Mouse (Mus musculus) urinary bladder, adult 18-20 months (tissue): Measurements from ENCODE around the gene Rc3h1.
"Not testable (repeated sequence)": the region's sequence is repeated elsewhere in the genome, so short reads cannot be mapped to it uniquely, and the experiment has no call there.

ENCODE experiments used
- DNase-seq, 2 experiments: peaks; one replicate each; pipeline ENCODE4 v3.0.0; 2022; ENCODE audit warnings: low spot score in 2 of 2, mixed read lengths in 2 of 2

Rc3h1 gene

DNA sequence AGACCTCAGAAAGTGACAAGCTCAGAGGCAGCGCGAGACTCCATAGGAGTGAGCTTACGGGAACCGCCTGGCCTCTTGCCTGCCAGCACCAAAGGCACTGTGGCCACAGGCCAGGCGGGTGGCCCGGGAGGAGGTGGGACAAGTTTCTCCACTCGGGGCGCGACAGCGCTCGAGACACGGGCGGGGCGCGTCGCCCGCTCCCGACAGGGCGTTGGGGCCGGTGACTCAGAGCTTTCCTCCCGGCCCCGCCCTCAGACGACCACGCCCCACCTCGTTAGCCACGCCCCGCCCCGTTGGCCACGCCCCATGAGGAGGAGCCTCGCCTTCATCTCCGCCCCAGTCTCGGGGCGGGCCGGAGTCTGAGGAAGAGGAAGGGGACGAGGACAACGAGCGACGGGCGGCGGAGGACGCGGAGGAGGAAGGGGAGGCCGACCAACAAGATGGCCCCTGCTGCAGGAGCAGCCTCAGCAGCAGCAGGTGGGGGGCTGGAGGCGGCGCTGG lies at the start of gene Rc3h1:
Gene Rc3h1 (plus strand): TSS at position 362 of the 501 bp plus-strand sequence.
- peak; percentile 97 to 99 for DNase-seq

DNA sequence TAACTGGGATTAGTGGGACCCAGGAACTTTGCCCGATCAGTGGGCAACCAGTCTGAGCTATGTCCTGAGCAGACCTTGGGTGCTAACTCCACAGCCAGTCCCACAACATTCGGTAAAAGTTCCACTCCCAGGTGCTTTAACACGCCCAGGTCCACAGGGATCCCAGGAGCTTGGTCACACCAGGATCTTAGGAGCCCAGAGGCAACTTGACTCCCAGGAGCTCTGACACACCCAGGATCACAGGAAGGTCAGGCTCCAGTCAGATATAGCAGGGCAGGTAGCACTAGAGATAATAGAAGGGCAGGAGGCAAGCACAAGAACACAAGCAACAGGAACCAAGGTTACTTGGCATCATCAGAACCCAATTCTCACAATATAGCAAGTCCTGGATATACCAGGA lies 48.1 kb upstream of the Rc3h1 start:
- no peak for DNase-seq

DNA sequence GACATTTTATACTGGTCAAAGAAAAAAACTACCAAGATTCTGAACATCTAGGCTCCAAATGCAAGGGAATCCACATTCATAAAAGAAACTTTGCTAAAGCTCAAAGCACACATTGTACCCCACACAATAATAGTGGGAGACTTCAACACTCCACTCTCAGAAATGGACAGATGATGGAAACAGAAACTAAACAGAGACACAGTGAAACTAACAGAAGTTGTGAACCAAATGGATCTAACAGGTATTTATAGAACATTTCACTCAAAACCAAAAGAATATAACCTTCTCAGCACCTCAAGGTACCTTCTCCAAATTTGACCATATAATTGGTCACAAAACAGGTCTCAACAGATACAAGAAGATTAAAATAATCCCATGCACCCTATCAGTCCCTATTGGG lies 46.3 kb upstream of the Rc3h1 start:
- DNase-seq: not testable (repeated sequence)

DNA sequence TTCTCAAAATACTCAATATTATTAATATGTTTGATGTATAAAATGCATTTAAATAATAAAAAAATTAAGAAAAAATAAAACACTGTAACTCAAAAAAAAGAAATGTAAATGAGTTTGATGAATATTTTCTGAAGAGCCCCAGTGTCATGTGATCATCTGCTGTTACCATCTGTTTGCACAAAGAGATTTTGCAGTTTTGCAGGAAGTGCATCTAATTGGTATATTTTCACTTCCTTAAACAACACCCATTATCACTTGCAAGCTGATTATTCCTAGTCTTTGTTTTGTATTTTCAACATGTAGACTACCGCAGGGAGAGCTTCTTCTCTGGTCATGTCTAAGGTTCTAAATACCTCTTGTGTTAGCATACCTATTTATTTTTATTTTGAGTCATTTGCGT lies 45.1 kb upstream of the Rc3h1 start:
- DNase-seq: no peak

DNA sequence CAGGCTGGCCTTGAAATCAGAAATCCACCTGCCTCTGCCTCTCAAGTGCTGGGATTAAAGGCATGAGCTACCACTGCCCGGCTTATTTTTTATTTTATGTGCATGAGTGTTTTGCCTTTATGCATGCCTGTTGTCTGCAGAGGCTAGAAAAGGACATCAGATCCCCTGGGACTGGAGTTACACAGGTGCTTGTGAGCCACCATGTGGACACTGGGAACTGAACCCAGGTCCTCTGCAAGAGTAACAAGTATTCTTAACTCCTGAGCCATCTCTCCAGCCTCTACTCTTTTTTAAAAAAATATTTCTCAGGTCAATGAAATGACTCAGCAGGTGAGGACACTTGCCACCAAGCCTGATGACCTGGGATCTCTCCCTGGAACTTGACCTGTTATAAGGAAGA lies 44.6 kb upstream of the Rc3h1 start:
- no peak for DNase-seq

DNA sequence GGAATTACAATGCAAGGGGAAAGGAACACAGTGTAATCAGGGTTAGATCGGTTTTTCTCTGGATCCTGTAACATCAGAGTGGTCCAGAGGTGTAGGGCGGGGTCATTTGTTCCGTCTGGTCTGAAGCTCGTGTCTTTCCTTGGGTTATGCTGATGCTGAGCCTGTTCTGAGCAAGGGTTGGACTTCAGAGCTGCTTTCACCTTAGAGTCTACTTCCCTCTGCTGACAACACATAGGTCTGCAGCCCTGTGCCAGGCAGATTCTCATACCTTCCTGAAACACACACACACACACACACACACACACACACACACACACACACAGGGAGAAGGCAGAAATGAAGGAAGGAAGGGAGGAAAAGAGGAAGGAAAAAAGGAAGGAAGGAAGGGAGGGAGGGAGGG lies 43.2 kb upstream of the Rc3h1 start:
- no peak for DNase-seq

DNA sequence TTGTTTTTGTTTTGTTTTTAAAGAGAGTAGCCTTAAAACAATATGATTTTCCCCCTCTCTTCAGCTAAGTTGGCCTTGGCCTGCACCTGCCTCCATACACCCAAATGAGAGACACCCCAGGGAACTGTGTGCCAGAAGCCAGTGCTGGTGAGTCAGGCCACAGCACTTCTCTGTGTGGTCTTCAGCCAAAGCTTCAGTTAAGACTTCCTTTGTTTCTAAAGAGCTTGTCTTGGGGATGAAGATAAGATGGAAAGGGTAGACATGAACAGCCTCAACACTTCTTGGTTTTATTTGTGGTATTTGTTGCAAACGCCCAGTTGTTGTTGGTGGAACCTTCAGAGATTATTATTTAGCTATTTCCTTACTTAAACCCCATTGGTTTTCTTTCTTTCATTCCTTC lies 31.5 kb upstream of the Rc3h1 start:
- no peak for DNase-seq

DNA sequence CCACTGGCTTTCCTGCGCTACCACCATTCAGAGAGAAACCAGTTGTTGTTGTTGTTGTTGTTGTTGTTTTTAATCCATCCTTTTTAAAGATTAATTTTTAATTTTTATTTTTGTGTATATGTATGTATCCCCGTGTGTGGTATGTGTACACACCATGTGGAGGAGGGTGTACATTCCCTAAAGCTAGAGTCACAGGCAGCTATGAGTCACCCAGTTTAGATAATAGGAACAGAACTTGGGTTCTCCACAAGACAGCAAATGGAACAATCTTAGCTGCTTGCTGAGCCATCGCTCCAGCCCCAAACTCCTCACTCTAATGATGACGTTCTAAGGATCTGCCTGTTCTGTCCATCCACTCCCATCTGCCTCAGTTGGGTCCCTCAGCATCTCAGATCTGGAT lies 29.2 kb upstream of the Rc3h1 start:
- DNase-seq: no peak

DNA sequence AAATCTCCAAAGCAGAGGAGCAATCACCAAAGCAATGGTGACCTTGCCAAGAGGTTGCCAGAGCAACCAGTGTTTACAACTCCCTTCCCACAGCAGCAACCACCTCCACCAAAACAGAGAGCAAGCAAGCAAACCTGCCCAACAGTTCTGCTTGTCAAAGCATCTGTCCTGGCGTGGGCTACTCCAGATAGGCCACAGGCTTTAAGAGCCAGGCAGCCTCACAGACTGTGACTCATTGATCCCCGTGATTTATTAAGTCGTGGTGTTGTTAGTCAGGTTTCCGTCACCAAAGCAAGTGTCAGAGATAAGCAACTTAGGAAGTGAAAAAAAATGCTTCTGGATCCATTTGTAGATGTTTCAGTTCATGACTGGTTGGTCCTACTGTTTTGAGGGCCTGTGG lies 27.7 kb upstream of the Rc3h1 start:
- peak in 1 of 2 experiments; percentile 2 for DNase-seq

DNA sequence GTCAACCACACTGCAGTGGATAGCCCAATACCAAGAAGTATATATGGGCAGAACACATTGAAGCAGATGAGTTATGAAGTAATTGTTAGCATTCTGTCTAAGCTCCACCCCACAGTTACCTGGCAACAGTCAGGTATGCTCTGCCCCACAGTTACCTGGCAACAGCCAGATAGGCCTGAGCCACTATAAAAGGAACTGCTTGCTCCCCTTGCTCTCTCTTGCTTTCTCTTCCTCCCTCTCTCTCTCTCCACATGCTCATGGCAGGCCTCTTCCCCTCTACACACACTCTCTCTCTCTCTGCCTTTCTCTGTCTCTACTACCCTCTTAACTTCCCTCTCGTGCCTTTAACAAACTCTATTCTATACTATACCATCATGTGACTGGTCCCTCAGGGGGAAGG lies 24.8 kb upstream of the Rc3h1 start:
- DNase-seq: not testable (repeated sequence)

DNA sequence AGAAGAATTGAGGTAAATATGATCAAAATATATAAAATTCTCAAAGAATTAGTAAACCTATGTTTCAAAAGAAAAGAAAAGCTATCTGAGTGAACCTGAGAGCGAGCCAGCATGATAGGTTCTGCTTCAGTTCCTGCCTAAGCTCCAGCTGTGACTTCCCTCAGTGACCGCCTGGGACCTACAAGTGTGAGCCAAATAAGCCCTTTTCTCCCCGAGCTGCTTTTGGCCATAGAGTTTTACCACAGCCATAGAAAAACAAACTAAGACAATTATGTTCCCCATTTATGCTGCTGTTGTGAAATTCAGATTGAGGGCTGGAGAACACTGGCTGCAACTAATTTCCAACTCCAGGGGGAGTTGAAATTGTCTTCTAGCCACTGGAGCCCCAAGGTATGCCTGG lies 24.2 kb upstream of the Rc3h1 start:
- no peak for DNase-seq

DNA sequence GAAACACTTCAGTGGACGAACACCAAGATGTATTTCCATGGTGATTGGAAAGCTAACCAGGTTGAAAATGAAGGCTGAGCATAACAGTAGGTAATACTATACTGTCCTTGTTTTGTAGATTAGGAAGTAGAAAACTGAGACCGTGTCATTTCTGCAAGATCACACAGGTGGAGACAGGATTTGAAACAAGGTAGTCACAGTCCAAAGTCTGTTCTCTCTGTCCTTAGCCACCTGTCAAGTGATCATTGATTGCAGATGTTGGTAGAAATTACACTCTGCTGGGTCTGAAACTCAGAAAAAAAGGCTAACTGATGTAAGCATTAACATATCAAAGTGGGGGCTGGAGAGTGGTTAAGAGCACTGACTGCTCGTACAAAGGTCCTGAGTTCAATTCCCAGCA lies 21.9 kb upstream of the Rc3h1 start:
- no peak for DNase-seq

DNA sequence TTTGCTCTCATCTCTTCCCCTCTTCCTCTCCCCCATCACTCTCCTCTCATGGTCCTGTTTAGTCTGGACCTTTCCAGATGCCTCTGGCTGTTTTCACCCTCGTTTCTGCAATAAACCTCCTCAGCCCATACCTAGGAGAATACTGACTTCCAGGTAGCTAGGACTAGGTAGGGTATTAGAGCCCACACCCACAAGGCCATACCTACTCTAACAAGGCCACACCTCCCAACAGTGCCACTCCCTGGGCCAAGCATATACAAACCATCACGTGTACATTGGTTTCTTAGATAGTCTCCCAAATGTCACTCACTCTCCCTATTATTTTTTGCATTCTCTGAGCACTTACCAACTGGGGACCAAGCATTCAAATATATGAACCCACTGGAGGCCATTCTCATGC lies 21.2 kb upstream of the Rc3h1 start:
- no peak for DNase-seq

DNA sequence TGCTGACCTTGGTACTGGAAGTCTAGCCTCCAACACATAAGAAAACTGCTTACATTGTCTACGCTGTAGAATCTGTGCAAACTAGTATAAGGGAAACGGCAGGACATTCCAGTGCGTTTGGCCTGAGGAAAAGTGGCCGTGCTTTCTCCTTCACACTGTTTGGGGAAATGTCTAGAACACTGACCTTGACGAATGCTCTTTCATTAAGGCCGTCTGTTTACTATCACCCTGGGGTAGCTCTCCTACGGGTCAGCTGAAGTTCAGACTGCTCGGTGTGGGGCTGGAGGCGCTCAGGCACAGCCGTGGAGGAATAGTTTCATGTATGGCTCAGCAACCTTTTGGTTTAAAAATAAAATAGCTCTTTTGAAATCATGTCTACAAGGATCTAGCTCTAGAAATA lies 6.5 kb upstream of the Rc3h1 start:
- no peak for DNase-seq

DNA sequence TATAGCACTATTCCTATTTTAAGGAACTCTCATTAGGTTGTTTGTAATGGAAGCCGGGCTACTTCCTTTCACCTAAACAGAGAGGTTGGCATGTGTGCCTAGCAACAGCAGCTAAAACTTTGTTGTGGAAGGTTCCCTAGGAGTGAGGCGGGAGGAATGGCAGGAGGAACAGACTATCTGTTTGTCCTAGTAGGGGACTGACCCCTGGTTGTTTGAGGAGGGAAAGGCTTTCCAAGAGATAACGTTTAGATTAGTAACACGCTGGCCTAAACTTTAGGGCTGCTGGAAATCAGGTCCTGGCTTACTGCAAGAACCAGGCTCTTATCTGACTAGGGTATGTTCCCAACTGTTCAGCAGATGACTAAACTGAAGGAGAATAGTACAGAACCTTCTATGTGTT lies 2.2 kb upstream of the Rc3h1 start:
- DNase-seq: no peak

DNA sequence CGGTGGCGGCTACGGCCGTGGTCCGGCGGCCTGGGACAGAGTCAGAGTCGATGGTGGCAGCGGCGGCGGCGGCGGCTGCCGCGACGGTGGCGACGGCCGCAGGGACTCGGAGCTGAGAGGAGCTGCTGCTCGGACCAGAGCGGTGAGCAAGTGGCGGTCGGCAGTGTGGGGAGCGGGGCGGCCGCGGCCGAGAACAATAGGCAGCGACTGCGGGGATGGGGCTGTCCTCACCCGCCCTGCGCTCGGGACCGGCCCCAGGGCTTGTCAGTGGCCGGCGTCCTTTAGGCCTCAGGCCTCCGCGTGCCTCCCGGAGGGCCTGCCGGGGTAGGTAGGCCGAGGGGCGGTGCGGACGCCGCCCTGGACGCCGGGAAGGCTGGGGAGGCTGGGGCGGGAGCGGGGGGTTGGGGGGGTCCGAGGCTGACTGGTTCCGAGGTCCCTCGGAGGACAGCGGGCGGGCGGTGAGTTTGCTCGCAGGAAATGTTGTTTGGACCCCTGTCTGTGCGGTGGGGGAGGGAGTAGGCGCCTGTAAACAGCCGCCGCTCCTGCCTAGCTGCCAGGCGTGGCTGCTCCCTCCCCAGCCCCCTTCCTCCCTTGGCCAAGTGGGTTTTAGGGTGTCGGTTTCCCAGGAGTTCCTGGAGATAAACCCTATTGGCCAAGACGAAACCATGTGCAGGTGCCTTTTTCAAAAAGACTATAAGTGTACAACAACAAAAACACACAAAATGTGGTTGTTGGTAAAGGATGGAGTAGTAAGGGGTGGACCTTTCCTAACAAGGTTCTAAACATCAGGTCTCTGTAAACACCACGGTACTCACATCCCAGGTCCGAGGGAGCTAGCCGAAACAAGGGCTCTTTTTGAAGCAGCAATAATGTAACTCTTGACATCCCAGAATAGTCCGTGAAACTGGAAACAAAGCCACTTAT lies 602 bp downstream of the Rc3h1 start:
- DNase-seq: peak in 1 of 2 experiments; percentile 28

DNA sequence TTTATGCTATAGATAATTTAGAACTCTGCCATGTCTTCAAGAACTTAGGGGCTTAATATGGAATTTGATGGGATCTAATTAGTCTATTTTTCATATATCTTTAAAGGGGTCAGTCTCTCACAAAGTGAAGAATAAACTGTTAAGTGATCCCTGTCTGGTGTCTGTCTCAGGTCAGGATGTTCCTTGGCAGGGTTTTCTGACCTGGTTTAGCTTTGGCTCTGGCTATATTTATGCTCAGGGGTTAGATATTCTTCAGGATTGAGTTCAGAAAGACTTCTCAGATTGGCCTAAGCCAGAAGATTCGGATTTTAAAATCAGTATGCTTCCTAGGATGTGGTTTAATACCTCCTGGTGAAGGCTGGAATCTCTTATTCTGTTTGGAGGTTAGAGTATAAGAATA lies 4.0 kb downstream of the Rc3h1 start:
- DNase-seq: no peak

DNA sequence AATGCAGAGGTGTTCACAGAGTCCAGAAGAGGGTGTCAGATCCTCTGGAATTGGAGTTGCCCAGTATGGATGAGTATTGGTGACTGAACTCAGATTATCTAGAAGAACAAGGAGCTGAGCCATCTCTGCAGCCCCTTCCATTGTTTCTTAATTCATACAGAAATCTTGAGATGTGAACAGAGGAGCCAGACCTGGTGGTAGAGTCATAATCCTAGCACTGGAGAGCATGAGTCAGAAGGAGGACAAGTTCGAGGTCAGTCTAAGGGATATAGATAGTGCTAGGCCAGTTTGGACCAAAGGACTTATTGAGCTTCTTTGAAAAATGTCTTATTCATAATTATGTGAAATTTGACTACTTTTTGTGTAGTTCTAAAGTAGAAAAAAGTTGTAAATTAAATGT lies 4.6 kb downstream of the Rc3h1 start:
- DNase-seq: no peak

DNA sequence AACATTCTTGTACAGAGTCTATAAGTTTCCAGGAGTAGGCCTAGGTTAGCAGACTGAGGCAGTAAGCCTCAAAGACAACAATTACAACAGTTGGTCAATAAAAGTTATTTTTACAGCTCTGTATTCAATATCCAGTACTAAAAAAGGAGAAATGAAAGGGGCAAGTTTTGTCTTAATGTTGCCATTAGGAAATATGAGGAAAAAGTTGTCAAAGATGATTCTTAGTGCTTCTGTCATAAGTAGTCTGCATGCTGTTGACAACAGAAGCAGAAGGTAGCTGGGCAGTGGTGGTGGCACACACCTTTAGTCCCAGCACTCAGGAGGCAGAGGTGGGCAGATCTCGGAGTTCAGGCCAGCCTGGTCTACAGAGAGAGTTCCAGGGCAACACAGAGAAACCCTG lies 13.2 kb downstream of the Rc3h1 start:
- no peak for DNase-seq

DNA sequence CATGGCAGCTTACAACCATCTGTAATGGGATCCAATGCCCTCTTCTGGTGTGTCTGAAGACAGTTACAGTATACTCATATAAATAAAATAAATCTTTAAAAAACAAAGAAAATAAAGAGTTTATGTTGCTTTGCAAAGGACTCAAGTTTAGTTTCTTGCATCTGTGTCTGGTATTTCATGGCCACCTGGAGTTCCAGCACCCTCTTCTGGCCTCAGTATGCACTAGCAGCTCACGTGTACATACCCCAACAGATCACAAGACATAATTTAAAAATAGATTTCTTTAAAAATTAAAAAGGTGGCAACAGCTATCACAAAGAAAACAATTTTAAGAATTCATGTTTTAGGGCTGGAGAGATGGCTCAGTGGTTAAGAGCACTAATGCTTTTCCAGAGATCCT lies 15.7 kb downstream of the Rc3h1 start:
- DNase-seq: no peak

DNA sequence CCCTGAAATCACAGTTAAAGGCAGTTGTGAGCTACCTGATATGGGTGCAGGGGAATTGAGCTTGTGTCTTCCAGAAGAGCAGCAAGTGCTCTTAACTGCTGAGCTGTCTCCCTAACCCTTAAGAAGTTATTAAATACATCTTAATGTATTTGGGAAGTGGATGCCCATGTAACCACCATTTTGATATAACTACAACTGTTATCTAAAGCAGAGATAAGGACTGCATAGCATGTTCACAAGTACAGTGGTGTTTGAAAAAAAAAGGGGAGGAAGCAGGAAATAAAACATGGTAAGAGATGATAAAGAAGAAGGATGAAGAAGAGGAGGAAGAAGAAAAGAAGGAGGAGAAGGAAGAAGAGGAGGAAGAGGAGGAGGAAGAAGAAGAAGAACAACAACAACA lies 25.1 kb downstream of the Rc3h1 start:
- no peak for DNase-seq

DNA sequence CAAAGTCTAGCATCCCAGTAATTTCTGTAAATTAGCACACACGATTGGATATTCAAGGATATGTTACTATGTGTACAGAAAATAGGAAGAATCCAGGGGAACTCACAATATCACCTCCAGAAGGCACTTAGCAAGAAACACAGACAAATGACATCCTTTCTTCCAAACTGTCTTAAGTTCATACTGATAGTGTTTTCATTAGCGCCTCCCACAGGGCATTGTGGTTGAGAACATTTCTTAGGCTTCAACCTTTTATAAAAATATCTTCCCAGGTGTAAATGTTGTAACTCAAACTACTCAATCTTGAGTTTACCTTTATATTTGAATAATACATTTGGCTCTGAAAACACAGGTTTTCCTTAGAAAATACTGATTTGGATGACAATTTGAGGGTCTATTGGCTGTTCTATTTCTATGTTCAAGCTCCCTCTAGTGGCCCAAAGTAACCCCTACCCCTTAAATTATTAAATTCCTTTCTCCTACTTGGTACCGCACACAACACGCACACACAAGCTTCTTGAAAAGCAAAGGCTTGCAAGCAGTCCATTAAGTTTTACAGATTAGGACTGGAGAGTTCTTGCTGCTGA lies 27.8 kb downstream of the Rc3h1 start:
- DNase-seq: no peak

DNA sequence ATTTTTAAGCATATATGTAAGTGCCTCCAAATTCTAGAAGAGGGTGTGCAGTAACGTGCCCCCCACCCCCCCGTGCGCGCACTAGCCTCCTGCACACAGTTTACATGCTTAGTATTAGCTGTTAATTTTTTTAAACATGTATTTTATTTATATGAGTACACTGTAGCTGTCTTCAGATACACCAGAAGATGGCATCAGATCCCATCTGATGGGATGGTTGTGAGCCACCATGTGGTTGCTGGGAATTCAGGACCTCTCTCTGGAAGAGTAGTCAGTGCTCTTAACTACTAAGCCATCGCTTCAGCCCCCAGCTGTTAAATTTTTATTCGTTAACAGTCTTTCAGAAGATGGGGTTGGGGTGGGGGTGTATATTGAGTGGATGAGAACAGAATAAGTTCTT lies 29.3 kb downstream of the Rc3h1 start:
- DNase-seq: no peak
